Mouse (Mus musculus): Measurements from ENCODE around the gene Lamtor4.

- TF ChIP-seq CTCF (IDR thresholded peaks at IDR 0.05): no peak
- TF ChIP-seq EP300 (IDR thresholded peaks at IDR 0.05): no peak
Measured at GRCm38 (mm10) chr5:138272409-138272923, 17.2 kb downstream of the Lamtor4 start, which contains the start of gene Gal3st4.

Measured in lung, postnatal 0 days (tissue).